Mouse (Mus musculus) spleen, postnatal 4 days (tissue): ENCODE data around the gene Dnajc30.

Source experiments
- DNase-seq, 2 experiments: peaks; one replicate each; pipeline ENCODE4 v3.0.0; 2022; ENCODE audit warnings: low spot score in 2 of 2

The Dnajc30 gene

DNA sequence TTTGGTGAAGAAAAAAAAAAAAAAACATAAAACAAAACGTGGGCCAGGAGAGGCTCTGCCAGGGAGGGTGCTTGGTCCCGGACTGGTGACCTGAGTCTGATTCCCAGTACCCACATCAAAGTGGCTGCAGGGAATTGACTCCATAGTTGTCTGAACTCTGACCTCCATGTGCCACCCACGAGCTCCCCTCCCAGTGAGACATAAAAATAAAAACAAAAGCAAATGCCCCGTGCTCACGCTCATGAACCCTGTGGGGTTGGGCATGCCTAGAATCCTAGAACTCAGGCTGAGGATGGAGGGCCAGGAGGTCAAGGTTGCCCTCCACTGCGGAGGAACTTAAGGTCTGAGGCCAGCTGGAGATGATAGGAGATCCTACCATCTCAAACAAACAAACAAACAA is 45.0 kb downstream of the Dnajc30 start:
- no peak for DNase-seq

DNA sequence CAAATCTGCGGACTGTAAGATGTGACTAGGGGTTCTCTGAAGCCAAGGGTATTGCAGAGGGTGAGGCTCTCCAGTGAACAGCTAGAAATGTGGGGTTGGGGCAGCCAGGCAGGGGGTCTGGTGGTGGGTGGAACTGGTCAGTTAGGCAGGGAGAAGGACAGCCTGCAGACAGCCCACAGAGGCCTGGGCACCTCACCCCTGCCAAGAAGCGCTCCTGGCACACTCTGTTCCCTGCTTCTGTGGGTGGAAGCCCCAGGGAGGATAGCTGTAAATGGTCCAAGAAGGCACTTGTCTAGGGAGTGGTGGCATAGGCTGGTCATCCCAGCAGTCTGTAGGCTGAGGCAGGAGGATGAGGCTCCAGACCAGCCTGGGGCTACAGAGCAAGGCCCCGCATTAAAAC is 45.4 kb downstream of the Dnajc30 start:
- no peak for DNase-seq

DNA sequence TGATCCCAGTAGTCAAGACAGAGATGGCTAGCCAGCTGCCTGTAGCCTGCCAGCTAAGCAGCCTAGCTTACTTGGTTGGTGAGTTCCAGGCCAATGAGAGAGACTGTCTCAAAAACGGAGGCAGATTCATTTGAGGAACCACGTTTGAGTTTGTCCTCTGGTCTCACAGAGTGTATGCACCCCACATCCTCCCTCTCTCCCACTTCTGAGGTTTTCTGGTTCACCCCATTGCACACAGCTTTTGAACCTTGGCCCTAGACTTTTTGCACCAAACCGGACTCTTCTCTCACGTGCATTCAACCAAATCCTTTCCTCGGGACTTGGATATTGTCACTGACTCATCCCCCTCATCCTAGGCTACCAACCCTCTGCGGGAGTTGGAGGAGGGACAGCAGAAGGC is 46.0 kb downstream of the Dnajc30 start:
- no peak for DNase-seq

DNA sequence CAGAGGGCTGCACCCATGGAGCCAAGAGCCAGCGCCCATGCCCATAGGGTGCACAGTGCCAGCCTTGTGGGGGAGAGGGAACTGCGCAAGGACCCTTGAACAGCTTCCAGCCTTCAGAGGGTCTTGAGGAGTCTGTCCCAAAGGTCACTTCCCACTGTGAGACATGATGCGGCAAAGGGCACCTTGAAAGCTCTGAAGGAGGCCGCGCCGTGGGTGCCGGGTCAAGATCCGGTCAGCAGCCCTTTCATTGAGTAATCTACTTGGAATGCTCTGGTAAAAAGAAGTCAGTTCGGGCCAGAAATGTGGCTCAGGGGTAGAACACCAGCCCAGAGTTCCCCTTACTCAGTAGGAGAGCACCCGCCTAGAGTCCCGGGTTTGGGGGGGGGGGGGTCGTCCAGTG is 49.8 kb downstream of the Dnajc30 start:
- DNase-seq, result no peak

DNA sequence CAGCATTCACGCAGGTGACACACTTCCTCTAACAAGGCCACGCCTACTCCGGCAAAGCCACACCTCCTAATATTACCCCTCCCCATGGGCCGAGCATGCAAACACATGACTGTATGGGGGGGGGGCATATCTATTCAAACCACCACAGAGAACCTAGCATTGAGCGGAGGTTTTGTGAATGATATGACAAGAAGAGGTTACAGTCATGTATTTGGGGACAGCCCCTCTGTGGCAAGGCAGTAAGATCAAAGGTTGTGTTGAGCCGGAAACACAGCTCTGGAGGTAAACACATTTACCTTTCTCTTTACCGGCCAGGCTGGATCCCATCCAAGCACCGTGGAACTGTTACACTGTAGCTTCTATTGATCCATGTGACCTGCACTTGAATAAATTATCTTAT is 51.2 kb downstream of the Dnajc30 start:
- no peak for DNase-seq
